Mouse (Mus musculus): ENCODE measurements around the gene C4bp. TPM values are rescaled to one million over a fixed set of nuclear protein-coding genes. Genes with fewer than 3 reads are reported as not detected.

C4bp gene
- total RNA-seq, 1 experiment from 2014 or later, result not detected

Other genes with a start within 250 kb of the C4bp start
- not detected in 3 replicates for gene Cd55b, start 238.6 kb downstream of the C4bp start, total RNA-seq (2017)
- gene Cd55, start 198.9 kb downstream of the C4bp start, total RNA-seq (2017), result 76.9 to 93.4 TPM (median 87.0 TPM) in 3 replicates
- gene Zp3r, start 32.0 kb downstream of the C4bp start, total RNA-seq (2017), result not detected in 3 replicates
- not detected in 3 replicates for gene Gm29427, start 54.2 kb upstream of the C4bp start, total RNA-seq (2017)
- 7.4 to 9.8 TPM (median 7.8 TPM) in 3 replicates for gene Yod1, start 55.7 kb upstream of the C4bp start, total RNA-seq (2017)
- 10.6 to 18.1 TPM (median 13.7 TPM) in 3 replicates for gene Pfkfb2, start 67.6 kb upstream of the C4bp start, total RNA-seq (2017)
- gene AA986860, start 70.3 kb upstream of the C4bp start, total RNA-seq (2017), result 0.57 to 0.58 TPM in 2 of 3 replicates, not detected in the other
- gene Fcamr, start 139.3 kb upstream of the C4bp start, total RNA-seq (2017), result not detected in 3 replicates
- 0.19 TPM in 1 of 3 replicates, not detected in the others for gene Pigr, start 165.1 kb upstream of the C4bp start, total RNA-seq (2017)
- 27.7 to 41.4 TPM (median 29.9 TPM) in 3 replicates for gene Fcmr, start 204.0 kb upstream of the C4bp start, total RNA-seq (2017)
- gene Il24, start 225.8 kb upstream of the C4bp start, total RNA-seq (2017), result not detected in 3 replicates
- gene Il20, start 249.8 kb upstream of the C4bp start, total RNA-seq (2017), result not detected in 3 replicates

Data from monocyte, adult 5-6 weeks (primary cell).